Mouse (Mus musculus) right cerebral cortex, adult 2 months (tissue): ENCODE measurements around the gene Sgip1.

Source experiments
- DNase-seq, 2 experiments: peaks; one replicate each; pipeline ENCODE4 v3.0.0; 2021 to 2022; ENCODE audit warnings: low spot score in 2 of 2

Sgip1 gene

GRCm38 (mm10) chr4:102976290-102977275 lies 235.5 kb downstream of the Sgip1 start:
- no peak for DNase-seq

- no peak for DNase-seq
These were observed 236.8 kb downstream of the Sgip1 start for GRCm38 (mm10) chr4:102977778-102978321.

- peak in 1 of 2 experiments; percentile 20 for DNase-seq
These were observed 237.3 kb downstream of the Sgip1 start, which contains the start of gene Tctex1d1 for GRCm38 (mm10) chr4:102978440-102978839. Gene Tctex1d1, plus strand, starts transcription at chr4:102978606.

- DNase-seq: no peak
These were observed 238.3 kb downstream of the Sgip1 start for GRCm38 (mm10) chr4:102979385-102979784.

DNA sequence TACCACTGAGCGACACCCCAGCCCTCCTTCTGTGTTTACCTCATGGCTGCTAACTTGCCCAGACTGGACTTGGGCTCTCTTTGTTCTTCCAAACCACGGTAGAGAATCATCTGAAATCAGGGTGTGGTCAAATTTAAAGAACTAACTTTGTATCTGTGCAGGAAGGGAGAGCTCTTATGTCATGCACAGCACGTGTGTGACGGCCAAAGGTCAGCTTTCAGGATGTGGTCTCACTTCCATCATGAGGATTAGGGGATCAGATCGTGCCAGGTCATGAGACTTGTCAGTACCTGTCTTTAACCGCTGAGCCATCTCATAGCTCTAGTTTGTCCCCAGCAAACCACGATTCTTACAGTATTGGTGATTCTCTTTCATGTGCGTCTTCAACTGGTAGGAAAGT lies 240.6 kb downstream of the Sgip1 start:
- DNase-seq: no peak

DNA sequence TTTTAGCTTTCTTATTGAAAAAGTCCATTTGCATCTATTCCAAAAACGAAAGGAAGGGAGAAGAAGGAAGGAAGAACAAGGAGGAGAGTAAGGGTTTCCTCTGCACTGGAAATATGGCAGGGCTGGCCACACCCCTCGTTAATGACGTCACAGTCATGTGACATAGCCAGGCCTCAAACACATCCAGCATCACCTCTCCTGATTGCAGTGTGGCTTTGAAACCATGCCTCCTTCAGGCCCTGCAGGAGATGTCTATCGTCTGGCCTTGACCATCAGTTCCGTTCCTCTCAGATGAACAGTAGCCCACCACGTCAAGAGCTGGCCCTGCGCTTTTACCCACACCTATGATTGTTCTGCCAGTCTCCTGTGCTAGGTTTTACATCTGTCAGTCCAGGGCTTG lies 245.1 kb downstream of the Sgip1 start:
- DNase-seq: no peak

DNA sequence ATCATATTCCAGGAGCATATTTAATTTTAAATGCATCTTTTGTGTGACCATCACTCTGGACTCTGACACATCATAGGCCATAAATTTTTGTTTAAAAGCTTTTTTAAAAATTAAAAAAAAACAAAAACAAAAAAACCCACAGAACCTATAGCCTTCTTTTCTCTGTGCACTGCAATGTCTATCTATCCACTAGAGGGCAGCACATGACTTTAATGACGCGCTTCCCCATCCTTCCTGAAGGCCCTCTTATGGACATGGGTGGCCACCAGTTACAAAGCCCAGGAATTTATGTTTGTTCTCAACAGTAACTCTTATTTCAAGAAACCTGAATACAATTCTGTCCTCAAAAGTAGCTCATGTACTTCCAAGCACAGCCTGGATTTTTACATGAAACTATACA lies 245.8 kb downstream of the Sgip1 start:
- DNase-seq: peak; percentile 63 to 68

- DNase-seq: no peak
These were observed 246.2 kb downstream of the Sgip1 start for GRCm38 (mm10) chr4:102987325-102987724.

GRCm38 (mm10) chr4:102987756-102988155 lies 246.7 kb downstream of the Sgip1 start:
- DNase-seq: no peak

DNA sequence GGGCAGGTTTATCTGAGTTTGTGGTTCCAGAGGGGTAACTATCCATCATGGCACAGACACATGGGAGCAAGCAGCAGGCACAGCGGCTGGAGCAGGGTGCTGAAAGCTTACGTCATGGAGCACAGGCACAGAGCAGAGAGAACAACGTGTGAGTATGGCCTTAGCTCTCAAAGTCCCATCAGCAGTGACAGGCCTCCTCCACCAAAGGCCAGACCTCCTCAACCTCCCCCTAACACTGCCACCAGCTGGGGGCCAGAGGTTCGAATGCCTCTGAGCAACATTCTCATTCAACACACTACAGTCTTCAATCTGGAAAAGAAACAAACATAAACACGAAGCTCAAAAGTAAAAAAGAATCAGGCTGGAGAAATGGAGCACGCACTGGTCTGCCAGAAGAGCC lies 247.4 kb downstream of the Sgip1 start:
- DNase-seq: no peak

- no peak for DNase-seq
These were observed 248.3 kb downstream of the Sgip1 start for GRCm38 (mm10) chr4:102989391-102989790.

DNA sequence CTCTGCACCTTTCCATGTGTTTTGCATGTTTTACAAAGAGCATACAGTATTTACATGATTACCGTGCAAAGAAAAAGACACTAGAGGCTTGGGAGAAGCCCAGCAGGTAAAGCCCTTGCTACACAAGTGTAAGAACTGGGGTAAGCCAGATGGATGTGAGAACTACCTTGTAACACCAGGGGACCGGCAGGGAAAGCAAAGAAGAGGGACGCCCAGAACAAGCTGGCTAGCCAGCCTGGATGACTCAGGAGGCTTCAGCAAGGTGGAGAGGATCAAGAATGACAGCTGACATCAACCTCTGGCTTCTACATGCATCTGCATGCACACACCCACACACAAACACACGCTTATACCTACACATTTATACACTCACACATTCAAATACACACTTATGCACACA lies 248.9 kb downstream of the Sgip1 start:
- no peak for DNase-seq

- no peak for DNase-seq
These were observed 249.7 kb downstream of the Sgip1 start for GRCm38 (mm10) chr4:102990595-102991340.

DNA sequence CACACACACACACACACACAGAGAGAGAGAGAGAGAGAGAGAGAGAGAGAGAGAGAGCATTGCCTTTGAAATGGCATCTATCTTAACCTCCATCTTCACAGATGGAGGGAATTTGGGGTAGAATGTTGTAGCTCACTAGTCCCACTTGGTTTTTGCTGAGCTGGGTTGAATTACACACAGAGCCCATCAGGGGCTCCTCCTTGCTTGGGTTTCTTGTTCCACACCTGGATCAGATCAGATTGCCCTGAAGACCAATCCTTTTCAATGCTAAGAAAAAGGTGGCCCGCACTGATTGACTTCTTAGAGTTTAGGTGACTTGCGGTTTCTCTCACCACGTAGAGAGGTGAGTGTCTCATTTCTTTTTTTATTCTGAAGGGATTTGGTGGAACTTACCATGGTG lies 250.6 kb downstream of the Sgip1 start:
- no peak for DNase-seq

DNA sequence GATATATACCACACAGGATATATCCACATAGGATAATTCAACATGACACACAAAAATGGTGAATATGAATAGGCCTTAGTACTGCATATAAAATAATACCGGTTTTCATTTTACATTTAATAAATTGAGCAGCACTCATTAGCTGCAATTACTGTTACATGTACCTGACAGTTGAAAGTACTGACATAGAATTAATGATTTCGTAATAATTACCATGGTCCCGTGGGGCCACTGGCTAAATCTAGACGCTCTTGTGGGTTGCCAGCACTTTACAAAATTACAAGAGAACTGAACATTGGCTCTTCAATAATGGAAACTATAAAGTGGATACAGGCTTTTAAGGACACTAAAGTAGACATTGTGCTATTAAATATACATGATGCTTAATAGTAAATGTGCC lies 263.6 kb downstream of the Sgip1 start:
- no peak for DNase-seq

DNA sequence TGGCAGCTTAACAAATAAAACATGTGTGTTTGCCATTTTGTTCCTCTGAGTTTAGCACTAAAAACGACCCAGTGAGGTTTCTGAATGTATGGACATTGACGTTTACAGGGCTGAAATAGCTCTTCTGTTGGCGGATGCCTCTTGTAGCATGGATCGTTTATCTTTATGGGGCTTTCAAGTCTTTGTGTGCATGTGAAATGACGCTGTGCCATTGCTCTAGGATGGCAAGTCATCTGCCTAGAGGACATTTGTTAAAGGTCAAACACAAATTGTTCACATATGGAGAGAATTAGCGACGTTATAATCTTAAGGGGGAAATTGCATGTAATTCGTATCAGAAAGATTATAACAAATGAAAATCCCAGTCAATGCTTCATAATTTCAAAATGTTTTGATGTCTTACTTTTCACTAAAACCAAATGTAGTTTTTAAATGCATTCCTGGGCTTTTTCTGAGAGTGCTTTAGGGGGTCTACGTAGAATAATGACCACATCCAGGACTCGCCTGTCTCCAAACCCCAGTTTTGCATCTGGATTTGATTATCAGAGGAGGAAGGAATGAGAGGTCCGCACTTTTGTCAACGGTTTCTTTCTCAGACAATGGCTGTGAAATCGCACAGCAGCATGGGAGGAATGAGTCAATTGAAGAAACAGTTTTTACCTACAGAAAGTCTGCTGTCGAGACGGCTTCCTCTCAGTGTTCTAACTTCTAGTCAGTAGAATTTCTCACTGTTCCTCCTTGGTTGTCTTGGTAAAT lies 264.3 kb downstream of the Sgip1 start:
- no peak for DNase-seq

GRCm38 (mm10) chr4:103006266-103006665 lies 265.2 kb downstream of the Sgip1 start:
- no peak for DNase-seq

DNA sequence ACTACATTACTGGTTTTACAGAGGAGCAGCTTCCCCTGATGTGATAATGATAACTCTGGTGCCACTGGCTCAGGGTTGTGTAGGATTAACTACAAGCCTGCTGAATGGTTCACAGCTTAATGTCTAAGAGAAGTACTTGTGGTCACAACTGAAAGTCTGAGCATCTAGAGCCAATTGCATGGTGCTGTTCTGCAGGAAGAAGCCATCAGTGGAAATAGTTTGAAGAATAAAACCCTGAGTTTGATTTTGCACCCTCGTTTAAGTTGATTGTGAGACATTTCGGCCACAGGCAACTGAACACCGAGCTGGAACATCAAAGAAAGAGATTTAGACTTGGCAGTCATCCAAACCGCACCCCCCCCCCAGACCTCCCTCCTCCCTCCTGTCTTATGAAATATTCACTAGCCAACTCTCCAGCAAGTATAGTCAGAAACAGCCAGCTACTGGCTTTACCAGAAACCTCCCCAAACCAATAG lies 265.9 kb downstream of the Sgip1 start:
- DNase-seq: no peak

- DNase-seq: no peak
These were observed 269.6 kb downstream of the Sgip1 start for GRCm38 (mm10) chr4:103010734-103011133.

DNA sequence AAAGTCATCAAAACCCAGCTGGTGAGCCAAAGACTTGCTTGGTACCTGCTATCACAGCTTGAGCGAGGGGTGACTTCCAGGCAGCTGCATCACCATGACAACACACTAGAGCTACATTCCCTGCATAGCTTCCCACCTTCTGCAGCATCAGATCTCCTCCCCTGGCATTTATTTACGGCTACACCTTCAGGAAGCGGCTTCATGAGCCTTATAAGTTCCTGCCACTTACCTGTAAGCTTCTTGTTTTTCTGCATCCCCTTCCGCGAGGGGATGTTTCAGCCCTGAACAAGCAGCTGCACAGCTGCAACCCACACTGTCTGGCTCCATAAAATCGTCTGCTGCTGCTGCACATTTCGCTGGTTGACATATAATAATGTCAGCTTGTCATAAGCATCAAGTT lies 270.7 kb downstream of the Sgip1 start:
- peak; percentile 13 to 16 for DNase-seq

DNA sequence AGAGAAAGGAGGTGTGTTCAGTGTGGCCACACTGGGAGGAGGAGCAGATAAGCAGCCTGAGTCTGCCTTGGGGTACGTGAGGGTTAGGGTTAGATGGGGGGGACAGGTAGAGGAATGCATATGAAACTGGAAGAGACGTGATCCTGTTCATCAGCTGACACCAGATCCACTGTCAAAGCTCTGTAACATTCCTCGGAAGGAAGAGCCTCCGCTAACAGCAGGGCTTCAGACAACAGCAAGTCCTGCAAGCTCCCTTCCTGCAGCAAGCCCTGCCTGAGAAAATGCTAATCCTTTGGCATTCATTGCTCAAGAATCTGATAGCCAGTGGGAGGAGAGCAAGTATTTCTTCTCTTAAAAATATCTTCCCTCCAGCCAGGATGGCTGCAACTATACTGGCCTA lies 272.4 kb downstream of the Sgip1 start:
- DNase-seq: peak; percentile 10 to 11
